Mouse (Mus musculus): ENCODE measurements around the gene Kmt2a. TPM values are rescaled to one million over a fixed set of nuclear protein-coding genes. Genes with fewer than 3 reads are reported as not detected.
A peak's percentile ranks its signal among the peaks of the same experiment; 100 is the strongest.

The Kmt2a gene
- total RNA-seq, 2 experiments from 2014 or later, result 54.6 to 58.6 TPM

DNA sequence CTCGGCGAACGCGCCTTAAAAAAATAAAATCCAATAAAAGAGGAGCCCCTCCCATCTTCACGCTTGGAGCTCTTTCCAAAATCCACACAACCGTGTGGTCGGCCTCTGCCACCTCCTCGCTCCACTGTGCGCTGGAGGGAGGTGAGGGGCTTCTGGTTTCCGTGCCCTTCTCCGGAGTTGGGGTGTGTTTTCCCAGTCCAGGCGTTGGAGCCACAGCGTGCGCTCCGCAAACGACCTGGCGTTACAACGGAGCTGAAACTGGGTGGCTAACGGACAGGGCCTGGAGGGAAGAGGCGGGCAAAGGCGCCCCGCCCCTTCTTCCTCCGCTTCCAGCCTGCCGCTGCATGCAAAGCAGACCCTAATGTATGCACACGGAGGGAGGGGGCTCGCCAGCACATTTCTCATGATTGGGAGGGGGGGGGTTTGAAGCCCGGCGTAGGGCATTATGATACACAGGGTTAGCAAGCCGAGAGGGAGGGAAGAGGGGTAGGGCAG, 892 bp upstream of the Kmt2a start:
- intact Hi-C loops (cut with DNase I), result loop anchor here (1.0 to 2.0 kb wide), 4 partner anchors 23 to 45 kb away; partner anchors contain the start of gene Atp5l
- DNase-seq (ENCODE audit: low spot score in 2 of 2), result peak; percentile 77 to 83

DNA sequence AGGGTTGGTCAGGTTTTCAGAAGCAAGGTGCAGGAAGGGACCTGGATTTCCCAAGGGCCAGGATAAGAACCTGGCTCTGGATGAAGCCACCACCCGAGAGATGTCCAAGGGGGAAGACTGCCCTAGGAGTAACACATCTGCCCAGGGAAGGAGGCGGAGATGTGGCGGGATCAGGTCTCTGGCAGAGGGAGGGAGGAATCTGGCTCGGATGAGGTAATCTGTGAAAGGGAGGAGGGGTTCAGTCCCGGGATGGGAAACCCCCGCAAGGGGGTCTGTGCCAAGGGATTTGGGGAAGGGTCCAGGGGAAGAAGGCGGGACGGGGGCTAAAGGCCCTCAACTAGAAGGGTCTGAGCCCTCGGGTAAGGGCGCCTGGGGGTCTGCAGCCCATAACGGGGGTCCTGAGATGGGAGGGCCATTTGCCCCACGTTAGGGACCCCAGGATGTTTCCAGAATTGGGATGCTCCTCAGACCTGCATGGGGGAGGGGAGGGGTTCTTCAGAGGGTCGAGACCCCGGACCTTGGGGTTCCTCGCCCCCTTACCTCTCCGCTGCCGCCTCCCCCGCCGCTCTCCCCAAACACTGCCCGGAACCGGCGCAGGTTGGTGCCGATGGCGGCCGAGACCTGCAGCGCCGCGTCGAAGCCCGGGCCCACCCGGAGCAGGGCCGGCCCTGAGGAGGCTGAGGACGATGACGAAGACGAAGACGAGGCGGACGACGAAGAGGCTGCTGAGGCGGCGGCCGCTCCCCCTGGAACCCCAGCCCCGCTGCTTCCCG, 601 bp downstream of the Kmt2a start:
- no peak for DNase-seq (ENCODE audit: low spot score in 2 of 2)
- intact Hi-C loops (cut with DNase I), result loop anchor here (1.0 to 2.0 kb wide), 4 partner anchors 22 to 44 kb away; partner anchors contain the start of gene Atp5l

DNA sequence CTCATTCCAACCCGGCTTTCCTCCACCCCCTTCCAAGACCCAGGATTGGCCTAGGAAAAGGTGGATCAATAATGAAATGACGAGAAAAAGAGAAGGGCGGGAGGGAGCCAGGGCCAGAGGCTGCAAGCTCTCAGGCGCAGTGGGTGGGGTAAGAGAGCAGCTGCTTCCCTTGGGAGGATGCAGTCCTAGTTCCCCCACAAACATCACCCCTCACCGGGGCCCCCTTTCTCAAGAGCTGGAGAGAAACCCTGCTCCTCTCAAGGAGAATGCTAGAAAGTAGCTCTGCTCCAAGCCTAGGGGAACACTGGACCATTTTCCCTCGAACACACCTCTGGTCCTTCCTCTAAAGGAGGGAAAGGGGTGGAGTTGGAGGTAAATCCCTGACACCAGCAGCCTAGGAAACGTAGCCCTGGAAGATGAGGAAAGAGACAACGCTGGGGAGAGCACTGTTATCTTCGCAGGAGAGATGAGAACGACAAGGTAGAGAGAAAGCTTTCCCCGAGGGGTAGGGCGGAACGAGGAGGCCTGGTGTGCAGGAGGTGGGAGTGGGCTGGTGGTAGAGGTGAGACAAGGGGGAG, 1.3 kb downstream of the Kmt2a start:
- intact Hi-C loops (cut with DNase I), result loop anchor here (2.0 kb wide), 3 partner anchors 21 to 43 kb away; partner anchors contain the start of gene Atp5l
- DNase-seq (ENCODE audit: low spot score in 2 of 2), result peak in 1 of 2 experiments; percentile 40

DNA sequence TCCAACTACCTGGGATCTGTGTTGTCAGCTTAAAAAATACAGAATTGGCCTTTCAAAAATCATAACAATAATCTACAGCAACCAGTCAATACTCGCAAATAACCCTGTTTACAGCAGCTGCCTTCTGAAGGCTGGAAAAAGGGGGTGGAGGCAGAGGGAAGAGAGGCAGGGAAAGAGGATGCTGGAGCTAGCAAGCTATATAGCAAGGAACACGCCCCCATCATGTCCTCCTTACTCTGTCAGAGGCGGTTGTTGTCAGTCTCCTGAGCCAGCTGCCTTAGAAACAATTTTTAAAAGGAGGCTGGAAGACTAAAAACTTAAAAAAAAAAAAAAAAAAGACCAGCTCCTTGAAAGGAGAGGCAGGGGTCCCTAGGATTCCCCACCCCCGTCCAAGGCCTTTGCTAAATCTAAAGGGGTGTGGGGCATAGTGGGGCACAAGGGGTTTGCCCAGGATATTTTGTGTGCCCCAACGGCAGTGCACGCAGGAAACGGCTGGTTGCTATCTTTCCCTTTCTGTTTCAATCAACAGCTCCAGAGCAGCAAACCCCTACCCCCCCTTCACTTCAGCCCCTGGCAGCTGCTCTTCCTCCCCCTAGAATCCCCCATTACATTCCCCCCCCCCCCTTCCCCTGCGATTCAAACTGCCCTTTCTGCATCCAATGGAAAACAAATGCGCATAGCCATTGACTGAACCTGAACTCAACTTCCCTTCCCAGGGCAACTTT, 2.2 kb downstream of the Kmt2a start:
- intact Hi-C loops (cut with DNase I), result no loop called here
- peak in 1 of 2 experiments; percentile 68 for DNase-seq (ENCODE audit: low spot score in 2 of 2)

DNA sequence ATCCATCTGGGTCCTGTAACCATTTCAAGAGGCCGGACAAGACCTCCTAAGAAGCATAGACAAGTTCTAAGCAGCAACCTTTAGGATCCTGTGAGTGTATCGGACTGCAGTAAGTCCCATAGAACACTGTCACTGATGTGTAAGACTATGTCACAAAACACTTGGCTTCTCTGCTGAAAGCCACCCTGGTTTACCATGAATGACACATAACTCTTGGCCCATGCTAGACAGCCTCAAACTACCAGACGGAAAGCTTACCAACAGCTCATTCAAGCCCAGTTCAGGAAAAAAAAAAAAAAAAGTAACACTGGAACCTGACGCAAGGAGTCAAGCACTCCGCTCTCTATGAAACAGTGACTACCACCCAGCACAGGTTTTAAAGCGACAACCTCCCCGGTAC, 3.4 kb downstream of the Kmt2a start:
- no peak for DNase-seq (ENCODE audit: low spot score in 2 of 2)
- intact Hi-C loops (cut with DNase I), result no loop called here

DNA sequence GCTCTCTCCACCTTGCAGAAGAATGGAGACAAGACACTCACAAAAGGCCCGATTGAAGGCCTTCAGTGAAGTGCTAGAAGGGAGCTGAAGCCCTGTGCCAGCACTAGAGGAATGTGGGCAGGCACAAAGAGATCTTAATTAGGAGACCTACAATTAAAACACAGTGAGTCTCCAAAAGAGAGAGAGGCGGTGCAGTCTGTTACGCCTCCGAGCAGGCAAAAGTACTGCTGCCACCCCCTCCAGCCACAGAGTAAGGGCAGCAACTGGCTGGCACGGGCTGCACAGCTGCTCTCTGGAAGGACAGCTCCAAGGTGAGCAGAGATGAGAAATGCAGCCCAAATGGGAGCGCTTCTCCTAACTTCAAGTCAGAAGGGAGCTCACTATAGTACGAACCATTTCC, 5.6 kb downstream of the Kmt2a start:
- intact Hi-C loops (cut with DNase I), result no loop called here
- peak; percentile 43 to 79 for DNase-seq (ENCODE audit: low spot score in 2 of 2)

DNA sequence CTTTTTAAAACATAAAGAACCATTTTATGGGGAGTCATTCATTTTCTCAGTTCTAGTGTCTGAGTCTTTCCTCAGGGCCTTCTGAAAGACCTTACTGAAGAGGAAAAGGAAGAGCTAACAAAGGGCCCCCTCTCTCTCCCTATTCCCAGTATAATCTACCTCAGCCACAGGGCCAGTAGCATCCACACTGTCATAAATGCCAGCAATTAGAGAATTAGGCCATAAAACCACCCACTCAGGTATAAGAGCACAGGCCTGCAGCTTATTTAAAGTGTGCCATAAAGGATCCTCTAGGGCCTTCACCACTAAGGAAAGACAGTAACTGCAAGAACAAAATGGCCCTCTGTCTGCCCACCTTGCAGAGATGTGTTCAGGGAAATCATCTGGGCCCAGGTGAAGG, 6.9 kb downstream of the Kmt2a start:
- intact Hi-C loops (cut with DNase I), result no loop called here
- DNase-seq (ENCODE audit: low spot score in 2 of 2), result no peak

DNA sequence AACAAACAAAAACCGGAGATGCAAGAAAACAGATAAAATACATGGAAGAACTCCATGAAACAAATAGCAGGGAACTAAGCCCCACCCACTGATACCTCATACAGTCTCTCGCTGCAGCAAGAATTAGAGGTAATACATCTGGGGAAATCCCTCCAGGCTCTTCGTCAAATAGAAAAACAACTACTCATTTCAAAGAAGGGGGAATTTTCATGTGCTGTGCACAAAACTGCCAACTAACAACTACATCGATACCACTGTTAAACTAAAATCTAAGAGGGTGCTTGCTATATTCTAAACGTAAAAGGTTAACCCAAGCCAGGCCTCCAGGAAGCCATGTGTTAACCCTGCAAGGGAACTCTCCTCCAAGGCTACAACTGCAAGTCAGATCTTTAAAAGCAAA, 7.4 kb downstream of the Kmt2a start:
- intact Hi-C loops (cut with DNase I), result no loop called here
- no peak for DNase-seq (ENCODE audit: low spot score in 2 of 2)

DNA sequence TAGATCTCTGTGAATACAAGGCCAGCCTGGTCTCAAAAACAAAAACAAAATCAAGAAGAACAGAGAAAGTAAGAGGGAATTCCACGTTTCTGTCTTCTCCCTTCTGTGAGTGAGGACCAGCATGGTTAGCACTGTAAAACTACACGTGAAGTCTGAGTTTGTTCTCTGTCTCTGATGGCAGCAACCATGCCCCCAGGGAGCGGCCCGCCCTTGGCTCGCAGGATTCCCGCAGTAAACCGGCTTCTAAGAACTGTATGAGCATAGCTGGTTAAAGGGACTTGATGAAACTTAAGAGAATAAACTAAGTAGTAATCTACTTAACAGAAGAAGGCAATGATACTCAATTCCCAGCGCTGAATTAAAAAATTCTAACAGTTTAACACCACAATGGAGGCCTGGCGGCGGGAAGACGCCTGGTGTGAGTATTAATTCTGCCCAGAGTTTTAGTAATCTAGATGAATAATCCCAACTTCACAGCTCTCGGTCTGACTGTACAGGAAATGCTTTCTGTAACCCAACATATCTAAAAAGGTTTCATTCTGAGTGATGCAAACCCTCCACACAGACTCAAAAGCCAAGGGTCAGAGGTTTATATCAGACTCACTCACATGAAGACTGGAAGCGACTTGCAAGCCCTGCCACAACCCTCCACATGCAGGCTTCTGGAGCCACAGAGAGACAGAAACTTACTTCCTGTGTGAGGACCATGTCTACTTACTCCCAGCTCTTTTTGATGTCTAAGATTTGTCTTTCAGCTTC, 12.6 kb downstream of the Kmt2a start:
- DNase-seq (ENCODE audit: low spot score in 2 of 2), result no peak
- intact Hi-C loops (cut with DNase I), result no loop called here

DNA sequence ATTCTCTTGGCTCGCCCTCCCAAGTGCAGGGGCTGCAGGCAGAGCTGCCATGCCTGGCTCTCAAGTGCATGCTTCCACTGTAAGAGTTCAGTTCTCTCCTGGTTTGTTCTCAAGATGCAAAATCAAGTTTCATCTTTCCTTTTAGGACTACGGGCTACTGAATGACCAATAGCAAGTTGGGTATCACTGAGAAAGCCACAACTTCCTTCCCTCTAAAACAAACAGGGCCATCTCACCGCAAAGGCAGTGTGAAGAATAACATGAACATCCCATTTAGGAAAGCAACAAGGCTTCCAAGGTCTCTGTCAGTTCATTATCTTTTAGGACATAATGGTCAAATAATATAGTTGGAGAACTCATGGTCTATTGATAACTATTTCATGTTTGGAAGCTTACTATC, 13.4 kb downstream of the Kmt2a start:
- DNase-seq (ENCODE audit: low spot score in 2 of 2), result no peak
- intact Hi-C loops (cut with DNase I), result no loop called here

DNA sequence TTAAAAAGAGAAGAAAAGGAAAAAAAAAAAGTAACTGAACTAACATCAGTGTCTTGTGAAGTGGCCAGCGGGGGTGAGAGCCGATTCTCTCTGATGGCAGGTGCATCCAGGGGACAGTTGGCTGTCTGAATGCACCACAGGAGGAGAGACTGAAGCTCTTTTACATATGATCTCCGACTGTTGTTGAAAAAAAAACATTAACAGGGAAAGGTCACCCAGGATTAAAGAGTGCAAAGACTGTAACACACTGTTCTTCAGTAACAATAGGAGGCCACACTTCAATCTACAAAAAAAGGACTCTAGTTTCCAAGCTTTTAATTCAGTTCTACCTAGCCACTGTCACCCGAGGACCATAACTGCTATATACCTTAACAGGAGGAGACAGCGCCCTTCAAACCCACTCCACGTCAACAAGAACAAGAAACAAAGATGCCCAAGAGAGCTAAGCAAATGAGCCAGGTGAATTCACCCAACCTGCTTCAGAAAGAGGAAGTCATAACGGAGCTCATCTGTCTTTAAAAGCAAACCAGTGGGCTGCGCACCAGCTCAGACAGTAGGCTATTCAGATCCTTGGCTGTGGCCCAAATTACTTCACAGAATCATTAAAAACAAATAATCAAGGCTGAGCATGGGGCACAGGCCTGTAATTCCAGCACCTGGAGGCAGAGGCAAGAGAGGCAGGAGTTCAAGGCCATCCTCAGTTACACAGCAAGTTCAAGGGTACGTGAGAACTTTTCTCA, 14.4 kb downstream of the Kmt2a start:
- DNase-seq (ENCODE audit: low spot score in 2 of 2), result no peak
- intact Hi-C loops (cut with DNase I), result no loop called here

DNA sequence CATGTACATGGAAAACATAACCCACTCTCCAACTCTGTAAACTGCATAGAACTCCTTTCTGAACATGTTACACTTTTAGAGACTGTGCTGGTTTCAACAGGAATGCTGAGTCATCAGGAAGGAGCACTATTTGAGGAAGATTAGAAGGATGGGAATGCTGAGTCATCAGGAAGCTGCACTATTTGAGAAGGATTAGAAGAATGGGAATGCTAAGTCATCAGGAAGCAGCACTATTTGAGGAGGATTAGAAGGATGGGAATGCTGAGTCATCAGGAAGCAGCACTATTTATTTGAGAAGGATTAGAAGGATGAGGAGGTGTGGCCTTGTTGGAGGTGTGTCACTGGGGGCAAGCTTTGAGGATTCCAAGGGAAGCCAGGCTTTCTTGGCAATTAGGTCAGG, 20.0 kb downstream of the Kmt2a start:
- intact Hi-C loops (cut with DNase I), result no loop called here
- no peak for DNase-seq (ENCODE audit: low spot score in 2 of 2)

DNA sequence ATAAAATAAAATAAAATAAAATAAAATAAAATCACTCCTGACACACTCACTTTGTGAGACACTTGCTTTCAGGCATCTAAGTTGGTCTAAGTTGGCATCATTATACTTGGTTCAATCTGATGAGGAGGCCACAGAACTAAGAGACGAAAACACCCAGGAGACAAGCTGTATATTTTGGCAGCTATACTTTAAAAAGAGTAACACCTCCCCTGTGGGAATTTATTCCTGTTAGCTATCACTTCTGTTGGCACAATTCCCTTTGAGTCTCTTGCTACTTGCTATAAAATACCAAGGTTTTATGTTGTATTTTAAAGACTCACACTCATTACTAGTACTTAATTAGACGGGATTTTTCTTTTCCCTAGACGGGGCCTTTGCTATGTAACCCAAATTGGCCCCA, 22.4 kb downstream of the Kmt2a start:
- peak in 1 of 2 experiments; percentile 70 for DNase-seq (ENCODE audit: low spot score in 2 of 2)
- intact Hi-C loops (cut with DNase I), result loop anchor here (2.0 kb wide), 2 partner anchors 22 to 46 kb away; partner anchors contain the start of gene Kmt2a

DNA sequence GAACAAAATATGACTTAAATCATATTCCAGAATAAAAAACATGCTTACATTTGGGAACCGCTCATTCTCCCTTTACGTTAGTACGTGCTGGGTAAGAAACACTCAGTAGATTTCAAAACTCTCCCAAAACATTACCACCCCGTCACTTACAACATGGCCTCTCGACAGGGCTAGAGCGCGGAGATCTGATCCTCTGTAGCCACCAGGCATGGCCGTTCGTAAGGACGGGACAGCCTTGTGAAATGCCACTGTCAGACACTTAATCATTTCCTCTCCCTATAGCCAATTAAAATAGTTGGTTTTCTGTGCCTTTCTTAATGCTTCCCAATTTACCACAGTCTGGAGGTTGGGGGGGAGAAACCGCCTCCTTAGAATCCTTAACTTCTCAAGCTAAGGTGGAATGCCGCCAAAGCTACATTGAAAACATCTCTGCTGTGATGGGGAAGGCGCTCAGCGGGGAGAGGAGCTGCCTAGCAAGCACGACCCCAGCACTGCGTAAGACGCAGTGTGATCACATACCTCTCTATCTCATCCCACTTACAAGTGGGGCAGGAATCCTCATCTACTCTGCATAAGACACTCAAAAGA, 23.6 kb downstream of the Kmt2a start:
- peak in 1 of 2 experiments; percentile 81 for DNase-seq (ENCODE audit: low spot score in 2 of 2)
- intact Hi-C loops (cut with DNase I), result no loop called here

DNA sequence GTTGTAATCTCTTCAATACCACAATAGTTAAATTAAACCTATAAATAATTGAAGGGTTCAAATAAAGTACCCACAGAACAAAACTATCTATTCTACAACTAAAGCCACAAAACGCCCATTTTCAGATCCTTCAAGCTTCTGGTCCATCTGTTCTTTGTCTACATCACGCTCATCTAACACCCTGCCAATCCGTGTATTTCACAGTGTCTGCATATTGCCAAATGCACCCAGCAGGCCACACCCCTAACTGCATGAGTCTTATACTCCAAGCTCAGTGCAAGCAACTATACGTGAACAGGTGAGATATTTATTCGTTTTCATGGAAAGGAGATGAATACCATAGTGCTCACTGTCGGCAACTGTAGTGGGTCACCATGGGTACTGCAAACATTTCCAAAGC, 25.9 kb downstream of the Kmt2a start:
- intact Hi-C loops (cut with DNase I), result no loop called here
- DNase-seq (ENCODE audit: low spot score in 2 of 2), result peak in 1 of 2 experiments; percentile 45

DNA sequence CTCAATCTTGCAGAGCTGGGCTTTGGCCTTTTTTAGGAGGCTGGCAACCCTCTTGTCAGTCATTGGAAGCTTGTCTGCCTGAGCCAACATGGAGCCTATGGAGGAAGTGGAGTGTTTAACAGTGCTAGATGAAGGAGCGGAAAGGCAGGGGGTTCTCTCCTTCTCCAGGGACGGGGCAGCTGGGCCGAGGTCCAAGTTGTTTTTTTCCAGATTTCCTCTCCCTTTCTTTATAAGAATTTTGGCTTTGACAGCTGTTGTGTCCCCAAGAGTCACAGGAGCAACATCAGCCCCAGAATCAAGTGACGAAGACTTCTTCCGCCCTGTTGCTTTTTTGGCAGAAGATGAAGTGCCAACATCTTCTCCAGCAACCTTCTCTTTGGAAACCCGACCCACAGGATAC, 33.6 kb downstream of the Kmt2a start:
- intact Hi-C loops (cut with DNase I), result no loop called here
- no peak for DNase-seq (ENCODE audit: low spot score in 2 of 2)

DNA sequence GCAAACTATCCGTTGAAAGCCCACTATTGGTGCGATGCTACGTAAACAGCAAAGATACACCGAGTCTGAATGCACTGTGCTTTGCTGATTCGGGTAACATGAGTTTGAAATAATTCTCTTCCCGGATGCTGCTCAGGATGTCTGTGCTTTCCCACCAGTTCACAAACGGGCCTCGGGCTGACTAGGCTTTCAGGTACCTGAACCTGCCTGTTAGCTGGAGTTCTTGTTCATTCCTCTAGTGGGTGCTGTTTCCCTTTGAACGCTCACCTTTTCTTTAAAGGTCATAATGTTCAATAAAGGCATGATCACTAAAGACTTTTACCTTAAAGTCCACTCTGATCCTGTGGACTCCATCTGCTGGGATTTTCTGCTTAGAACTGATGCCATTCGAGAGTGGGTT, 39.9 kb downstream of the Kmt2a start:
- intact Hi-C loops (cut with DNase I), result no loop called here
- no peak for DNase-seq (ENCODE audit: low spot score in 2 of 2)

DNA sequence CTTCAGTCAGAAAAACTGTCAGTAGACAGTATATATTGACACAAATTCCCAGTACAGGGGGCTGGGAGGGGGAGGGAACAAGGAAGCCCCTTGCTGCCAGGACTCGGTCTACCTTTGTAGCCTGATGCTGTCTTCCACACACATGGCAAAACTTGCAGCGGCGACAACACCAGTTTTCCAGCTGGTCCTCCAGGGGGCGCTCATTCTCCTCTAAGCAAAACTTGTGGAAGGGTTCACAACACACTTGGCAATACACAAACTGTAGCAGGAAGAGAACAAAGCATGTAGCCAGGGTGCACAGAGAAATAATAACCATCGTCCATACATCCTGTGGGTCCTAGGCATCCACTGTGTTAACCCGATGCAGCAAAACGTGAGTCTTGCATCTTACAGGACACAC, 44.7 kb downstream of the Kmt2a start:
- peak; percentile 66 to 72 for DNase-seq (ENCODE audit: low spot score in 2 of 2)
- intact Hi-C loops (cut with DNase I), result loop anchor here (2.0 to 5.0 kb wide), 3 partner anchors 44 to 86 kb away; partner anchors contain the start of genes Atp5l and Kmt2a

DNA sequence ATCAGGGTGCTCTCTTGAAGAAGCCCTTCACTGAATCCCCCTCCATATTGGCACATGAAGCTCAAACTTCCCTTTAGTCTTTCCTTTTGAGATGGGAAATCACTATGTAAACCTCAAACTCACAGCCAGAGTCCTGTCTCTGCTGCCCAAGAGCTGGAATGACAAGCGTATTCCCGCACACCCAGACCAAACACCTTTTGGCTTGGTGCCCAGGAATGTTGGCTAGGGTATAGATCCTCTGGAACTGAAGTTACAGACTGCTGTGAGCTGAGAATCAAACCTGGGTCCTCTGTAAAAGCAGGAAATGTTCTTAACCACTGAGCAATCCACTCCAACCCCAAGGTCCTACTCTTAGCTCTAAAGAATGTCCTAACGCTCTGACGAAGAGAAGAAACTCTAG, 48.7 kb downstream of the Kmt2a start:
- intact Hi-C loops (cut with DNase I), result no loop called here
- DNase-seq (ENCODE audit: low spot score in 2 of 2), result no peak
